Mouse (Mus musculus): ENCODE results near the gene Eif4a2.

The Eif4a2 gene

DNA sequence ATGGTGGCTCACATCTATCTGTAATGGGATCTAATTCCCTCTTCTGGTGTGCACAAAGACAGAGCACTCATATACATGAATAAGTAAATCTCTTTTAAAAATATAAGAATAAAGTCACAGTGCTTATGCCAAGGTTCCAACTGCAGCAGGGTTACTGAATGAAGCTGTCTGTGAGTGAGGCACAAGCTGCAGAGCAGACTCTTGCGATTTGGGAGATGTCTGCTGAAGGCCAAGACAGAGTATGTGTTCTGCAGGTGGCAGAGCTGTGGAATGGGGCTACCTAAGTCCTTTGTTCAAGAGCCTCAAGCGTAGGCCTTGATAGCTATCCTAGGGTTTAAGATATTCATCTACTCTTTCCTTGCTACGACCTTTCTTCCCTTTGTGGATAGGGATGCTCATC is 15.2 kb downstream of the Eif4a2 start:
- CTCF ChIA-PET, result interaction anchor here in 2 of 4 experiments (0.6 to 0.9 kb wide), 4 partner anchors 15 to 1133 kb away, joined by 3 to 5 read pairs (median 3); partner anchors contain the start of gene Eif4a2 (in 1 of the 2)
- POLR2A ChIA-PET, result interaction anchor here in 3 of 4 experiments (0.6 to 13.5 kb wide), 11 partner anchors 11 to 1155 kb away, joined by 3 to 373 read pairs (median 6); partner anchors contain the start of gene Eif4a2 (in 2 of the 3)

DNA sequence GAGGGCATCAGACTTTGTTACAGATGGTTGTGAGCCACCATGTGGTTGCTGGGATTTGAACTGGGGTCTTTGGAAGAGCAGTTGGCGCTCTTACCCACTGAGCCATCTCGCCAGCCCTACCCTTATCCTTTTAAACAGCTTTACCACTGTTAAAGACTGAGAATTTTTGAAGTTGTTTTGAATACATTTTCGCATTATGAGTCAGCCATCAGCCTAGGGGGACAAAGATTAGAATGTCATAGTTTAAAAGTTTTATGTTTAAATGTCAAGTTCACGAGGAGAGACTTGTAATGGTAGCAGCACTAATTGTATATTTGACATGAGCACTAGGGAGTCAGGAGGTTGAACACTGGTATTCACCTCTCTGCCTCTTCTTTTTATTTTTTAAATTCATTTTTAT is 15.9 kb downstream of the Eif4a2 start:
- ChIA-PET CTCF (interaction anchor here in 2 of 4 experiments (0.6 to 0.9 kb wide), 4 partner anchors 15 to 1134 kb away, joined by 3 to 13 read pairs (median 3); partner anchors contain the start of gene Eif4a2 (in 1 of the 2)), POLR2A (interaction anchor here in 3 of 4 experiments (0.6 to 13.5 kb wide), 10 partner anchors 11 to 218 kb away, joined by 3 to 373 read pairs (median 6); partner anchors contain the start of gene Eif4a2 (in 2 of the 3))

GRCm38 (mm10) chr16:23124398-23124797 is 17.2 kb downstream of the Eif4a2 start:
- CTCF ChIA-PET, result no interaction called here

GRCm38 (mm10) chr16:23127311-23127672 is 20.0 kb downstream of the Eif4a2 start:
- ChIA-PET POLR2A (interaction anchor here (0.7 to 13.5 kb wide), 42 partner anchors 9 to 719 kb away, joined by 3 to 373 read pairs (median 6); partner anchors contain the start of genes Eif4a2 (in 4 of the 4), Dnajb11 (in 1 of the 4) and Tbccd1 (in 1 of the 4)), CTCF (interaction anchor here (0.7 to 2.2 kb wide), 7 partner anchors 37 to 81 kb away, joined by 3 to 18 read pairs (median 4); no protein-coding TSS in a partner anchor)

More at GRCm38 (mm10) chr16:23124398-23124797, 17.2 kb downstream of the Eif4a2 start:
- POLR2A ChIA-PET, result interaction anchor here in 2 of 4 experiments (1.2 to 13.5 kb wide), 9 partner anchors 11 to 52 kb away, joined by 3 to 373 read pairs (median 105); partner anchors contain the start of gene Eif4a2 (in 2 of the 2)

GRCm38 (mm10) chr16:23127673-23128375 is 20.6 kb downstream of the Eif4a2 start, which contains the start of gene Rfc4:
Gene Rfc4 (minus strand): TSS chr16:23127737.
- ChIA-PET POLR2A (interaction anchor here (0.6 to 13.5 kb wide), 60 partner anchors 9 to 865 kb away, joined by 3 to 373 read pairs (median 5); partner anchors contain the start of genes Eif4a2 (in 4 of the 4), Dnajb11 (in 2 of the 4), Tbccd1 (in 2 of the 4) and Adipoq (in 1 of the 4)), CTCF (interaction anchor here (0.5 to 2.2 kb wide), 10 partner anchors 32 to 320 kb away, joined by 3 to 18 read pairs (median 4); no protein-coding TSS in a partner anchor)

DNA sequence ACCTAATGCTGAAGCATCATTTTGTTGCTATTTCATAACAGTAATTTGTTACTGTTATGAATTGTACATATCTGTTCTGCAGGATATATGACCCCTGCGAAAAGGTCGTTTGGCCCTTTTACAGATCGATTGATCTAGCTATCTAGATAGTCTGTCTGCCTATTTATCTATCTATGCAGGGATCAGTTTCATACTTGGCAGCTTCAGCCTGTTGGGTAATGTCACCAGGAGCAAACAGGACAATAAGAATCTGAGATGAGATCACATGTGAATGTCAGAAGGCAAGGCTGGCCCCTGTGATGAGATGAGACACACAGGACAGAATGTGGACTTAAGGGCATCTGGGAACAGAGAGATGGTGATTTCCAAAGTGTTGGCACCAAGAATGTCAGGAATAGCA is 23.1 kb downstream of the Eif4a2 start:
- CTCF ChIA-PET, result interaction anchor here in 1 of 4 experiments (0.6 kb wide), 1 partner anchor 326 kb away, joined by 3 read pairs; no protein-coding TSS in a partner anchor
- POLR2A ChIA-PET, result interaction anchor here (0.7 to 13.5 kb wide), 7 partner anchors 18 to 781 kb away, joined by 3 to 373 read pairs (median 10); partner anchors contain the start of gene Eif4a2 (in 1 of the 4)

DNA sequence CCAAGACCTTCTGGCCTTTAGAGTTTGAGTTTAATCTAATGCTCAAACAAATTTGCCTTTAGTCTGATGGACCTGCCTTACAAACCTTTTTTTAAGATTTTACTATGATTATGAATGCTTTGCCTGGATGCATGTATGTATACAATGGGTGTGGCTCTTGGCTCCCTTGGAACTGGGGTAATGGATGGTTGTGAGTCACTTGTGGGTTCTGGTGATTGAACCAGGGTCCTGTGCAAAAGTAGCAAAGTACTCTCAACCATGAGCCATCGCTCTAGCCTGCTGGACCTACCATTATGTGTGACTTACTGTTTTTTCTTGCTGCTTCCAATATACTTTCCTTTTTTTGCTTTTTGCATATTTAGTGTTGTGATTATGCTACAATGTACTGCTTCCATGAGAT is 25.1 kb downstream of the Eif4a2 start:
- CTCF ChIA-PET, result interaction anchor here in 1 of 4 experiments (0.8 kb wide), 1 partner anchor 44 kb away, joined by 3 read pairs; no protein-coding TSS in a partner anchor

GRCm38 (mm10) chr16:23135421-23136149 is 28.3 kb downstream of the Eif4a2 start:
- POLR2A ChIA-PET, result interaction anchor here in 3 of 4 experiments (0.7 to 11.1 kb wide), 13 partner anchors 10 to 350 kb away, joined by 3 to 190 read pairs (median 3); partner anchors contain the start of genes Dnajb11 (in 1 of the 3) and Eif4a2 (in 1 of the 3)
- CTCF ChIA-PET, result interaction anchor here (0.6 to 1.9 kb wide), 9 partner anchors 36 to 459 kb away, joined by 3 to 25 read pairs (median 4); no protein-coding TSS in a partner anchor

More for the DNA sequence above, 25.1 kb downstream of the Eif4a2 start:
- POLR2A ChIA-PET, result interaction anchor here in 2 of 4 experiments (0.7 to 13.5 kb wide), 5 partner anchors 21 to 54 kb away, joined by 3 to 373 read pairs (median 6); partner anchors contain the start of gene Eif4a2 (in 1 of the 2)

DNA sequence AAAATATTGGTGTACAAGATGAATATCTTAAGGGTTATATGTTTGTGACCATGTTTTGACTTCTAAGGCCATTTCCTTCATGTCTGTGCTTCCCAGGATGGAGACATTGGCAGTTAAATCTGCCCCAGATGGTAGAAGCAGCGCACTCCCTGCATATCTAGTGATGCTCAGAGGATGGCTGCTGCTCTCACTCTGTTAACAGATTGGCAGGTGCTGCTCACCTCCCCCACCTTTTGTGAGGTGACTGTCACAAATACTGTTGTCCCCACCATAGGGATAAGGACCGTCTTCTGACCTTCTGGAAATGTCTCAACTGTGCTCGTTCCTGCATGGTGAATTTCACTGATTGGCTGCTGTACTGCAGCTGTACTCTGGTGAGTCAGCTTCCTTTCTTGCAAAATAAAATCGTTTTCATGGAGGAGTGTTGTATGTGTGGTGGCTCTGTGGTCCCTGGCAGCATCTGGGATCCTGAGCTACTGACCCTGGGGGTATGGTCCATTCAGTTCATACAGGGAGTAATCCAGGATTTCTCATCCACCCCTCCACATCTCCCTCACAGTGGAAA is 29.2 kb downstream of the Eif4a2 start:
- CTCF ChIA-PET, result no interaction called here
- POLR2A ChIA-PET, result no interaction called here

DNA sequence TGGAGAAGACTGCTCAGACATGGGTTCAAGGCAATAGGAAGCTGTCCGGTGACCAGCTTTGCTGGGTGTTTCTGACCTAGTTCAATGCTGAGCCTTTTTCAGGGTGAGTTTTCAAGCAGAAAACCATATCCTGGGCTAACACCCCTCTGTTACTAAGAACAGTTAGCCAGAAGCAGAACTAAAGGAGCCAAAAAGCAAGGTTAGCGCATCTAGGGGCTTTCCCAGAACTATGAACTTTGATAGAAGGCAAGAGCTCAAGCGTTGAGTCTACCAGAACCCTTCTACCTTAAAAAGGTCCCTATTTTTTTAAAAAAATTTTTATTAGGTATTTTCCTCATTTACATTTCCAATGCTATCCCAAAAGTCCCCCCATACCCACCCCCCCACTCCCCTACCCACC is 33.7 kb downstream of the Eif4a2 start:
- CTCF ChIA-PET, result interaction anchor here in 2 of 4 experiments (0.6 to 0.7 kb wide), 3 partner anchors 52 to 248 kb away, joined by 3 read pairs; no protein-coding TSS in a partner anchor
- POLR2A ChIA-PET, result interaction anchor here in 2 of 4 experiments (0.6 to 1.2 kb wide), 3 partner anchors 13 to 369 kb away, joined by 3 to 5 read pairs (median 4); partner anchors contain the start of gene Rfc4 (in 2 of the 2)

DNA sequence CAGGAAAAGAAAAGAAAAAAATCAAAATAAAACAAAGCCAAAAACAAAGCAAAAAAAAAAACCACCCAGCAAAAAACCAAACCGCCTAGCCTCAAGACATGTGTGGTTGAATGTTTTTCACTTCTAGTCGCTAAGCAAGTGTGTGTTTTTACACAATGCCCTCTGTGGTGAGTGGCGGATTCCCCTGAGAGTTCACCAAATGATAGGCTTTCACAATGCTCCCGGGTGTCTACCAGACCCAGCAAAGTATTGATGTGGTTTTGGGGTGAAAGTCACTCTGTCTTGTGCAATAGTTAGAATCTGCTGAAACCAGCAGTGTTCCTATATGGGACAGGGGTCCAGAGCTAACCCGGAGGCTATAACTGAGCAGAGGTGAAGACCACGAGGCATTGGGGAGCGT is 37.1 kb downstream of the Eif4a2 start:
- ChIA-PET CTCF (no interaction called here), POLR2A (interaction anchor here in 2 of 4 experiments (0.6 to 1.0 kb wide), 2 partner anchors 16 to 36 kb away, joined by 3 to 6 read pairs; no protein-coding TSS in a partner anchor)

DNA sequence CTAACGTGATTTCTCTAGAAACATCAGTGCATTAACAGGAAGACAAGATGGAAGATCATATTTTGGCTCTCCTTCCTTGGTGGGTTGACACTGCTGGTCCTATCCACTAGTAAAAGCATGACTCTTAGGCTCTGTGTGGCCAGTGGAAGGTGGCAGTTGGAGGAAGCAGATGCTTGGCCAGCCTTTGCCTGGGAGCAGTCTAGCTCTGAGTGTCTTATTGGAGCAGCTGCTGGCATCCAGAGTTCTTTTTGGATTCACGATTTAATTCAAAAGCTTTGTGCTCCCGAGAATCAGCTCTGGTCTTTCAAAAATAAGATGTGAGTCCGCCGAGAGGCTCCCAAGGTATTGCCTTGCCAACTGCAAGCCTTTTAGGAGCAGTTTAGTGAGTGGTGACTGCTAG is 38.0 kb downstream of the Eif4a2 start:
- POLR2A ChIA-PET, result interaction anchor here in 2 of 4 experiments (0.6 to 1.5 kb wide), 2 partner anchors 17 kb away, joined by 3 to 5 read pairs; no protein-coding TSS in a partner anchor
- CTCF ChIA-PET, result no interaction called here

DNA sequence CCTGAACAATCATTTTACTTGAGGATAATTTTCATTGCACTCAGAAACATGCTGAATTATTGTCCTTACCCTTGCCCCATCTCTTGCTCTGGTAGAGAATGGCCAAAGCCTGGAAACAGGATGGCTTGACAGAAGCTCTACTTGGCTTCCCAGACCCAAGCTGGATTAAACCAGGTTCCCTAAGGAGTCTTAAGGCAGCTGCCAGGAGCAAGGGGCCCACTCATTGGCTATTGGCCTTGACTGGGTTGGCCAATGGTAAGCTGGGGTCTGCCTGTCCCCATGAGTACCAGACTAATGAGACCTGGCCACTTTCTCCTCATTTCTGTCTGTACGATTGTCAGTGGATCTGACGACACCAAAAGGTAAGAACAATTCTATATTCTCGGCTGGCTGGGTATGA is 39.0 kb downstream of the Eif4a2 start, which contains the start of gene Adipoq:
Gene Adipoq, plus strand, starts transcription at position 257 of the 400 bp plus-strand sequence.
- ChIA-PET POLR2A (interaction anchor here in 1 of 4 experiments (1.5 kb wide), 1 partner anchor 18 kb away, joined by 5 read pairs; no protein-coding TSS in a partner anchor), CTCF (no interaction called here)

DNA sequence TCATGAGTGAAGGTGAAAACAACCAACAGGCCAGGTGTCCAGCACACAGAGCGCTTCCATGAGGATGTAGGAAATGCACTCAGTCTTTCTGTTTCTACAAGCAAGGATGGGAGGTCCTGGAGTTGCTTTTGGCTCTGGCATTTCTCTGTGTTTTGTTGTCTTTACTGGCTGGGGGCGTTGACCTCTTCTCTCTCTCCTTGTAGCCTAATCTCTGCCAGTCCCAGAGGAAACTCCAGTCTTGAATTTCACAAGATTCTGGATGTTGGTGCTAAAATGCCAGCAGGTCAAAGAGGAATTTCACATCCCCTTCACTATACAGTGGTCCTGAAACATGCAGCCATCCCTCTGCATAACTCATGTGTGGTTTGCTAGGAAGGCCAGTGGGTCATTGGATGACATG is 41.7 kb downstream of the Eif4a2 start:
- ChIA-PET CTCF (no interaction called here), POLR2A (interaction anchor here in 2 of 4 experiments (0.8 kb wide), 2 partner anchors 193 to 580 kb away, joined by 3 read pairs; no protein-coding TSS in a partner anchor)

DNA sequence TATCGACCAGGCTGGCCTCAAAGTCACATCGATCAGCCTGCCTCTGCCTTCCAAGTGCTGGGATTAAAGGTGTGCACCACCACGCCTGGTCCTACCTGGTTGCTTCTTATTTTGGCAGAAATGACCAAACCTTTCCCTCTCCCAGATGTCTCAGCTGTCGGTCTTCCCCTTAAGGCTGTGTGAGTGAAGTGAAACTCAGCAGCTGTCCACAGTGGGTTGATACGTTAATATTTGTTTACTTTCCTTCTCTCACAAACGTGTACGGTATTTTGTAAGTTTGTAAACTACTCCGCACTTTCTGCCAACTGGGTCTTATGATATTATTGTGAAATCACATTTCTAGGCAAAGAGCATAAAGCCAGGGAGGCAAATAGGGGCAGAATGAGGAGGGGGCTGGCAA is 42.2 kb downstream of the Eif4a2 start:
- ChIA-PET POLR2A (interaction anchor here in 1 of 4 experiments (0.8 kb wide), 1 partner anchor 194 kb away, joined by 3 read pairs; no protein-coding TSS in a partner anchor), CTCF (interaction anchor here in 1 of 4 experiments (0.9 kb wide), 1 partner anchor 15 kb away, joined by 3 read pairs; no protein-coding TSS in a partner anchor)

- ChIA-PET POLR2A (interaction anchor here in 2 of 4 experiments (0.5 to 1.2 kb wide), 3 partner anchors 11 to 236 kb away, joined by 4 to 5 read pairs (median 4); no protein-coding TSS in a partner anchor), CTCF (no interaction called here)
Observed at GRCm38 (mm10) chr16:23151423-23151822, 44.2 kb downstream of the Eif4a2 start.

DNA sequence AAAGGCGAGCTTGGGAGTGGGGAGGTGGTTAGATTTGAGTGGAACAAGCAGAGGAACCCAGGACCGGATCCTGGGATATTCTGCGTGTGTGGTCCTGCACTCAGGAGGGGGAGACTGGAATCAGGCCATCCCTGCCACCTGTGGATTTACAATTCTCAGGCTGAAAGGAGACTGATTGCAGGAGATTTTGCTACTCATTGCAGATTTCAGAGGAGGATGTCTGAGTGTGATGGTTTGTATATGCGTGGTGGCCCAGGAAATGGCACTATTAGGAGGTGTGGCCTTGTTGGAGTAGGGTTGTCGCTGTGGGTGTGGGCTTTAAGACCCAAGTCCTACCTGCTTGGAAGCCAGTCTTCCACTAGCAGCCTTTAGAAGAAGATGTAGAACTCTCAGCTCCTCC is 47.0 kb downstream of the Eif4a2 start:
- ChIA-PET CTCF (no interaction called here), POLR2A (interaction anchor here in 1 of 4 experiments (0.9 kb wide), 1 partner anchor 13 kb away, joined by 3 read pairs; no protein-coding TSS in a partner anchor)
